Mouse (Mus musculus) E14TG2a.4 (cell line): ENCODE measurements around the gene Nipal3.

Experiments used
- CTCF ChIP-seq: conservative IDR thresholded peaks from 2 replicates; pipeline ENCODE4 v1.5.1; 2014; ENCODE audit warnings: low read length
- NANOG ChIP-seq: IDR thresholded peaks from 2 replicates; pipeline ENCODE4 v1.6.1; 2014; ENCODE audit warnings: borderline replicate concordance, low read length, mixed read lengths
- POU5F1 ChIP-seq: IDR thresholded peaks from 2 replicates; pipeline ENCODE4 v1.6.1; 2014; ENCODE audit warnings: low read length, borderline replicate concordance

DNA sequence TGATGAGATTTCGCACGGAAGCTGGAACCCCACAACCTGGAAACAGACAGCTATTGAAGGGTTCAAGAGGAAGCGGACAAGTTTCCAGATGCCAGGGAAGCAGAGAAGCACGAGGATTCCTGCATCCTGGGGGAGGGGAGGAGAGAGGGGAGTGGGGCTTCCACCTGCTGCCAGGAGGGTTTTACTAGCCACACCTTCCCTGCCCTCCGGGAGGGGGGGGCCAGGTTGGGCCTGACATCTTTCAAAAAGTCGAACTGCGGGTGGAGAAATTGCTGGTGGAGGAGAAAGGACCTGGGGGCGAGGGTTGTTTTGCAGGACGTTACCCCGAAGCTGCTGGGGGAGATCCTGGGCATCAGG is 61.8 kb downstream of the Nipal3 start:
- TF ChIP-seq CTCF (no peak), NANOG (no peak), POU5F1 (no peak)
